Mouse (Mus musculus) T-cell, adult 2 months (primary cell): ENCODE results near the gene Ptges3.

Source experiments
- DNase-seq: peaks from one replicate; pipeline ENCODE4 v3.0.0; 2022; ENCODE audit warnings: low spot score

Ptges3 gene

GRCm38 (mm10) chr10:128092506-128093495, 34.0 kb downstream of the Ptges3 start:
- peak; percentile 41 for DNase-seq

- peak; percentile 37 for DNase-seq
These were observed 34.9 kb downstream of the Ptges3 start for GRCm38 (mm10) chr10:128093496-128094294.

GRCm38 (mm10) chr10:128094340-128094968, 35.7 kb downstream of the Ptges3 start:
- DNase-seq: peak; percentile 92

GRCm38 (mm10) chr10:128095003-128095636, 36.4 kb downstream of the Ptges3 start:
- DNase-seq: no peak

- DNase-seq: no peak
These were observed 37.5 kb downstream of the Ptges3 start for GRCm38 (mm10) chr10:128096313-128096692.

DNA sequence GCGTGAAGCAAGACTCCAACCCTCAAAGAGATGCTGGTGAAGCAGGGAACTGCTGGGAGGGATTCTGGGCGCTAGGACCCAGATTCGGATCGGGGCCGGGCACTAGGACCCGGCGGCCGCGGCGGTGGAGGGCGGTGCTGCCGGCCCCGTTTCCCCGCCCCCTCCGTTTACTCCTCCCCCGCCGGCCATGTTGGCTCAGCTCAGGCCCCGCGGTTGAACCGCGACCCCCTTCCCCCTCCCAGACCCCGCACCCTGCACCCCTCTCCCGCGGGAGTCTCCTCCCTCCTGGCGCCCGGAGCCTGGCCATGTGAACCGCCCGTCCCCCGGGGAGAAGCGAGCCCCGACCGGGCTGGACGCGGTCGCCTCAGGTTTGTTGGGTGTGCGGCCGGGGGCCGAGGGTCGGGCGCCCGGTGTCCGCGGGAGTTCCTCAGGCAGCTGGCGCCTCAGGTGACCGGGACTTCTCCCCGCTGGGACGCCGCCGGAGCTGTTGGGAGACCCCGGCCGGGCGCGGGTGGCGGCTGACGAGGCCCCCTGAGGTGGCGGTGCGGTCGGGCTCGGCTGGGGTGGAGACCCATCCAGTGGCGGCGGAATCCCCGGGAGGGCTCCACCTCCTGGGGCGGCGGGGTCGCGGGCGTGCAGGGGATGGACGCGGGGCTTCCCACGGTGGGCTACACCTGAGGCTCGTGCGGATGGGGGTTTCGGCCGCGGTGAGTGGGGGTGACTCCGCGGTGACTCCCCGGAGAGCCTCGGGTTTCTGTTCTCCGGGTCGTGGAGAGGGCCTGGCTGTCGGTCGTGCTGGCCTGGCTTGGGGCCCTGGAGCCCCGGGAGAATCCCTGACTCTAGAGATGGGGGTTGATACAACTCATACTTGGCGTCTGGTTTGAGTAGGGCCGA, 38.2 kb downstream of the Ptges3 start:
- peak; percentile 83 for DNase-seq

DNA sequence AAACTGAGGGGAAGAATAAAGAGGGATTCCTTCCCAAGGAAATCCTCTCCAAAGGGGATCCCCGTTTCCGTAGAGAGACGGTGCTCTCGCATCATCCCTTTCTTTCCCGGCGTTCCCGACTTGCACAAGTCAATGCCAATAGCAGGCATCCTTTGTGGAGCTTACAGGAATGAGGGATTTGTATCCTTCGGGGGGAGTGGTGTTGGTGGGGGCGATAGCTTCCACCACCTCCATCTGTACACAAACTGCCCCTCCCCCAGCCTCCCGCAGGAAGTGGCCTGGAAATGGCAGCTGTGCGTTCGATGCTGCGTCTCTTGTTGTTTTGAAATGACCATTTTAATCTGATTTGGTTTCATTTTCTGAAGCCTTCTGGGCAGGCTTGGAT, 38.8 kb downstream of the Ptges3 start:
- peak; percentile 76 for DNase-seq

- no peak for DNase-seq
These were observed 51.5 kb downstream of the Ptges3 start for GRCm38 (mm10) chr10:128110103-128110761.

DNA sequence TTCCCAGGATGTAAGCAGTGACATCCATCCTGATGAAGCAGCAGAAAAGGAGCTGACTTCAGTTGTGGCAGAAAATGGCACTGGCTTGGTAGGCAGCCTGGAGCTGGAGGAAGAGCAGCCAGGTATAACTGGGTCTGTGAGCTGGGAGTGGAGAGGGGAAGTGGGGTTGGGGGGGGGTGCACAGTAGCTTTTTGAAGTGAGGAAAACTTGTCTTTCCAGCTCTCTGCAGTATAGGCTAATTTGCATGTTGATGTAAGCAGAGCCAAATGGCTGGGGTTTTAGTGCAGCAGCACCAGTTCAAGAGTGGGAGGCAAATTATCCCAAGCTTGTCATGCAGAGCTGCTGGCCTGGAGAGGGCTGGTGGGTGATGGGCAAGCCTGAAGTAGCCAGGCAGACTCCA, 52.5 kb downstream of the Ptges3 start:
- DNase-seq: no peak

- no peak for DNase-seq
These were observed 65.1 kb downstream of the Ptges3 start for GRCm38 (mm10) chr10:128123833-128124232.

DNA sequence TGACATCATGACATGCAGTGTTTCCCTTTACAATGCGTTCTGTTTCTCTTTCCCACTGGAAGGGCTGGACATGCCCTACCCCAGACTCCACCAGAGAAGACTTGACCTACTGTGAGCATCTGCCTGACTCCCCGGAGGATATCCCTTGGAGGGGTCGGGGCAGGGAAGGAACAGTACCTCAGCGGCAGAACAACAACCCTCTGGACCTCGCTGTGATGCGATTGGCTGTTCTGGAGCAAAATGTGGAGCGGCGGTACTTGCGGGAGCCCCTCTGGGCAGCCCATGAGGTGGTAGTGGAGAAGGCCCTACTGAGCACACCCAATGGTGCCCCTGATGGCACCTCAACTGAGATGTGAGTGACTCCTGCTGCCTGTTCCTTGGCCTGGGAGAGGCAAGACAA, 66.1 kb downstream of the Ptges3 start:
- DNase-seq: no peak

- no peak for DNase-seq
These were observed 67.2 kb downstream of the Ptges3 start for GRCm38 (mm10) chr10:128125951-128126350.
